Mouse (Mus musculus) embryonic facial prominence, embryonic 11.5 days (tissue): Measurements from ENCODE around the gene Dusp1. TPM values are rescaled to one million over a fixed set of nuclear protein-coding genes. Genes with fewer than 3 reads are reported as not detected.

Source experiments
- ATAC-seq: fragments of 200-750 bp; cut with Nextera tagmentation; replicated peaks from 2 replicates; pipeline ENCODE4 v1.8.0; 2017; ENCODE audit warnings: low read depth; ENCODE audit not compliant: insufficient number of reproducible peaks, low FRiP score, low TSS enrichment
- DNase-seq: peaks from one replicate; pipeline ENCODE4 v3.0.0-alpha.2; 2015; ENCODE audit warnings: low spot score
- H3K27ac ChIP-seq: fragments of 300-500 bp; sonication (generic); replicated peaks from 2 replicates; pipeline ENCODE4 v1.5.1; 2014; ENCODE audit warnings: mild to moderate bottlenecking, low read depth, low read length, control low read depth
- H3K27me3 ChIP-seq: fragments of 300-500 bp; sonication (generic); 2 replicates; pipeline ENCODE4 v1.6.1; 2014; ENCODE audit warnings: mild to moderate bottlenecking, low read length, moderate library complexity, mixed read lengths; ENCODE audit not compliant: control insufficient read depth, insufficient read depth
- H3K36me3 ChIP-seq: fragments of 300-500 bp; sonication (generic); replicated peaks from 2 replicates; pipeline ENCODE4 v1.6.1; 2014; ENCODE audit warnings: low read depth, mild to moderate bottlenecking, low read length, moderate library complexity, mixed read lengths; ENCODE audit not compliant: control insufficient read depth, insufficient read depth
- H3K4me1 ChIP-seq: fragments of 300-500 bp; sonication (generic); 2 replicates; pipeline ENCODE4 v1.6.1; 2014; ENCODE audit warnings: low read length, mixed read lengths; ENCODE audit not compliant: control insufficient read depth, insufficient read depth
- H3K4me2 ChIP-seq: fragments of 300-500 bp; sonication (generic); 2 replicates; pipeline ENCODE4 v1.6.1; 2014; ENCODE audit warnings: low read depth, mild to moderate bottlenecking, control low read depth, low read length, moderate library complexity
- H3K4me3 ChIP-seq: fragments of 300-500 bp; sonication (generic); 2 replicates; pipeline ENCODE4 v1.5.1; 2014; ENCODE audit warnings: low read depth, low read length, control low read depth
- H3K9ac ChIP-seq: fragments of 300-500 bp; sonication (generic); replicated peaks from 2 replicates; pipeline ENCODE4 v1.6.1; 2014; ENCODE audit warnings: mild to moderate bottlenecking, control low read depth, low read length
- H3K9me3 ChIP-seq: fragments of 300-500 bp; sonication (generic); replicated peaks from 2 replicates; pipeline ENCODE4 v1.6.1; 2016; ENCODE audit warnings: mild to moderate bottlenecking, low read length, inconsistent platforms, mixed read lengths; ENCODE audit not compliant: control insufficient read depth
- WGBS: fragments of 180-500 bp; shearing (Covaris S2); extraction: QIAGEN DNeasy Blood & Tissue Kit; methylation state at CpG from one replicate; pipeline ENCODE4 v1.1.7; 2014; 5-methylcytosine and 5-hydroxymethylcytosine counted together
- polyA plus RNA-seq: library from polyadenylated mRNA; unstranded; fragments of >200 nt; fragmentation: Nextera tagmentation; extraction: Ambion mirVana; gene quantifications from 2 replicates; pipeline ENCODE4 v1.2.1, GENCODE M21; 2014

Dusp1 gene
- polyA plus RNA-seq, 1 experiment from 2014 or later = 25.4 TPM

DNA sequence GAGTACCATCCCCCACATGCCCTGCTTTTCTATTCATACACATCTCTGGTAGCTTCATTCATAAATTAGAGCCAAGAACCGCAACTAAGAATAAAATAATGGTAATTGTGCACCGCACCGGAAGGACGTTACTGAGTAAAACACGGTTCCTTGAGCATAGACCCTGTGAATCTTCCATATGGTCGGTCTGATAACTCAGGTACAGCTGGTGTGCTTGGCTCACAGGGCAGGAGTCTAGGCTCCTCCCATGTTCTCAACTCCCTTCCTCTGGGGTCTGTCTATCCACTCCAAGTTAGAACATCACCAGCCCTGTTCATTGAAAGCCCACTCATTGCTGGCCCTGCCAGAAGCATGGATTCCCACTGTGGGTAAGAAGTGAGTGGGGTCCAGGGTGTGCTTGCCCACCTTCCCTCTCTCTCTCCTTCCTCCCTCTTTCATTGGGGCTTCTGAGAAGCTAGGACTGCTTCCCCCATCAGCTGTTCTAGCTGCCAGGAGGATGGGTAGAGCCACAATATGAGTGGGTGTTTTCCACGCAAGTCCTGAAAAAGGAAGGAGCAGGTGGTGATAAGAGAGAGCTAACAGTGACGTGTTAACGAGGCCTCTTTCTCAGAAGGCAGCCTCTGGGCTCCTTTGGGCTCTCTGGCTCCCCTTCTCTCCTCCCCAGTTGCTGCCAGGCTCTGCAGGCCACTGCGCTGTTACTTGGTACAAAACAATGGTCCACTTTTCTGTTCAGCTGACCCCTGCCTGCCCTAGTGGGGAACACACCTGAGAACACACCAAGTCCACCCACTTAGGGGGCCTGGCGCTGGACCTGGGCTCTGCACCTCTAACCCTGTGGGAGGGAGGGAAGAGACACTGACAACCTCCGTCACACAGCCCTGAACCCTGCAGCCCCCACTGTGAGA lies 14.1 kb upstream of the Dusp1 start:
- Histone ChIP-seq H3K9me3 (no peaks in the 10 kb centered on the region), H3K4me1 (no peaks in the 10 kb centered on the region), H3K36me3 (no peaks in the 10 kb centered on the region; the same call in 1 of the 2 replicates), H3K4me3 (no peak overlapping the region), H3K27ac (no peak overlapping the region), H3K9ac (no peak overlapping the region), H3K27me3 (no peaks in the 10 kb centered on the region), H3K4me2 (no peak overlapping the region)
- ATAC-seq (no peak; the same call in 1 of the 2 replicates), DNase-seq (no peak)
- WGBS = 82% methylated on average over 12 of the region's 12 CpGs

DNA sequence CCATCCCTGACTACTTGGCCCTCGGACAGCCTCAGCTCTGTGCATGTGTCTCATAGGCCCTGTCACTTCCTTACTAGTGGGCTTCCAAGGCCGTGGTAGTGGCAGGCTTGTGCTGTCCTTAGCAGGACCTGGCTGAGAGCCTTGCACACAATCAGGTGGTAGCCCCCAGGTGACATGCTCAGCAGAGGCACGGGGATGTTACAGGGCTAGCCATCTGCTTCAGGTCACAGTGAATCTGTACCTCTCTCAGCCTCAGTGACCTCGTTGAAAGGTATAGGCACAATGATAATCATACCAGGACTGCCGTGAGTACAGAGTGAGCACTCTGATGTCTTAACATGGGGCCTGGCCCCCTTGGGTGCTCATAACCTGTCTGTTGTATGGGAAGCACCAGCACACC lies 12.8 kb upstream of the Dusp1 start:
- H3K4me2 ChIP-seq = no peak overlapping the region
- H3K9me3 ChIP-seq = no peaks in the 10 kb centered on the region
- no peaks in the 10 kb centered on the region for H3K27me3 ChIP-seq
- no peaks in the 10 kb centered on the region for H3K4me1 ChIP-seq
- 81% methylated on average over 5 of the region's 5 CpGs for WGBS
- ATAC-seq (no peak), DNase-seq (no peak)
- H3K9ac ChIP-seq = no peak overlapping the region
- H3K36me3 ChIP-seq = no peaks in the 10 kb centered on the region; the same call in 1 of the 2 replicates
- H3K4me3 ChIP-seq = no peak overlapping the region
- no peak overlapping the region for H3K27ac ChIP-seq

DNA sequence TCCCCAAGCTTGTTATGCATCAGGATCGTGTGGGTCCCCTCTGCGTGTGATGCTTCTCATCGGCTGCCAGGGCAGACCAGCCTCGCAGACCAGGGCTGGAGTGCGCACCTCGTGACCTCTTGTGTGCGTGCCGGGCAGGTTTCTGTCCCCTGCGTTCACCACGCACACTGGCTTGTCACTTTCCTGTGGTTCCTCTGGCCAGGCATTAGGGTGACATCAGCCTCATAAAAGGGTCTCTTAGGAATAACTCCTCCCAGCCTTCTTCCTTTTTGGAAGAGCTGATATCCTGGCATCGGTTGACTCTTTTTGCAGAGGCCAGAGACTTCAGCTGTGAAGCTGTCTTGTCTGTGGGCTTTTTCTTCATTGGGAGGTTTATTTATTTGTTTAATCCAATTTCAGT lies 12.2 kb upstream of the Dusp1 start:
- Histone ChIP-seq H3K4me3 (no peak overlapping the region), H3K9me3 (no peaks in the 10 kb centered on the region), H3K9ac (no peak overlapping the region), H3K36me3 (no peaks in the 10 kb centered on the region; the same call in 1 of the 2 replicates), H3K27ac (no peak overlapping the region), H3K4me2 (no peak overlapping the region), H3K4me1 (no peaks in the 10 kb centered on the region), H3K27me3 (no peaks in the 10 kb centered on the region)
- no peak for ATAC-seq
- no peak for DNase-seq
- WGBS = 86% methylated on average over 11 of the region's 11 CpGs

DNA sequence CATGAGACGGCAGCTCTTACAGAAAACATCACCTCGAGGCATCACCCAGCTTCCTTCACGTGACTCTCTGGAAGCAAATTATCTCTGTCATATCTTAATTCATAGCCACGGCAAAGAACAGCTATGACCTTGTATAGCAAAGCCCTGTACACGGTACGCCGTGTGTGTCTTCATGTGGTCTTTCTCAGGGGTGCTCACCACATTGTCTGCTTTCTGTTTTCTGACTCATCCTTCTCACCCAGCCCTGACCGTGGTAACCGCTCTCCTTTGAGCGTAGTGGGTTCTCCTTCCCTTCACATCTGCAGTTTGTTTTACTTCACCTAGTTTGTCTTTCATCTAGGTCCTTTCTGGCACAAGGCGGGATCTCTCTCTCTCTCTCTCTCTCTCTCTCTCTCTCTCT lies 10.3 kb upstream of the Dusp1 start:
- WGBS = 91% methylated on average over 11 of the region's 11 CpGs

DNA sequence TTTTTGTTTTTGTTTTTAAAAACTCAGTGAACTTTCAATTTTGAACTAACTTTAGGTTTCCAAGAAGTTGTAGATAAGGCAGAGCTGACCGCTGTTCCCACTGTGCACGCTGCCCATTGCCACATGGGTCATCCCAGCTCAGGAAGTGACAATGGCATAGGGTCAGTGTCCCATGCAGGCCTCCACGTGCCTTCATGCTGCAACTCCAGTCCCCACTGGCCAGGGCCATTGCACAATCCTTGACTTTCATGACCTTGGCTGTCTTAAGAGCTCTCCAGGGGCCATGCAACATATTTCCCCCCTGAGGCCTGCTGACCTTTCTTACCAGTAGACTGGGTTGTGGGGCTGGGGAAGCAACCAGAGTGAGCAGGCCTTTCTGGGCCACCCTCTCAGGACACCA lies 9.4 kb upstream of the Dusp1 start:
- Histone ChIP-seq H3K27ac (no peak overlapping the region), H3K9ac (no peak overlapping the region), H3K9me3 (no peaks in the 10 kb centered on the region), H3K4me3 (no peak overlapping the region), H3K4me1 (no peaks in the 10 kb centered on the region), H3K36me3 (peaks cover 7% of the 10 kb centered on the region), H3K27me3 (no peaks in the 10 kb centered on the region), H3K4me2 (no peak overlapping the region)
- ATAC-seq = no peak
- 81% methylated on average over 3 of the region's 3 CpGs for WGBS
- no peak for DNase-seq

More for the DNA sequence above, 10.3 kb upstream of the Dusp1 start:
- H3K36me3 ChIP-seq = peaks cover 7% of the 10 kb centered on the region
- no peak overlapping the region for H3K4me2 ChIP-seq
- no peaks in the 10 kb centered on the region for H3K4me1 ChIP-seq
- DNase-seq = no peak
- no peaks in the 10 kb centered on the region for H3K27me3 ChIP-seq
- no peak overlapping the region for H3K27ac ChIP-seq
- no peaks in the 10 kb centered on the region for H3K9me3 ChIP-seq
- H3K9ac ChIP-seq = no peak overlapping the region
- no peak for ATAC-seq
- H3K4me3 ChIP-seq = no peak overlapping the region

DNA sequence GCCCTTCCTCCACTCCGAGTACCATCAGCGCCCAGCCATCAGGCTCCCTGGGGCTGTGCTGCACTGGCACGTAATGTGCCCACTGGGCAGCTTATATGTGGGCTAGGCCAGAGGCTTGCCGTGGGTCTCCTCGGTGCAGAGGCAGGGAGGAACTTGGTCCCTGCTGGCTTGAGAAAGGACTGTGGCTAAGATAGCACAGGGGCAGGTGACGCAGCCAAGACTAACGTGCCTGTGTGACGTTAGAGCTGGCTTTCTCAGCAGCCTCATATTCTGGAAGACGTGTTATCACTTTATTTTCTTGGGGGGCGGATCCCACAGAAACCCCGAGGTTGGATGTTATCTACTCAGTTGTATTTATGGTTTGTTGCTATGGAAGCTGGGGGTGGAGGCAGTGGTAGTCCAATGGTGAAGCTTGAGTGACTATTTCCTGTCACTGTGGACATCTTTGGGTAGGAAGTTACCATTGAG lies 8.8 kb upstream of the Dusp1 start:
- no peak for DNase-seq
- Histone ChIP-seq H3K9me3 (no peaks in the 10 kb centered on the region), H3K4me2 (no peak overlapping the region), H3K27me3 (no peaks in the 10 kb centered on the region), H3K9ac (no peak overlapping the region), H3K4me3 (no peak overlapping the region), H3K27ac (no peak overlapping the region), H3K4me1 (no peaks in the 10 kb centered on the region), H3K36me3 (peaks cover 7% of the 10 kb centered on the region)
- 88% methylated on average over 11 of the region's 11 CpGs for WGBS
- no peak for ATAC-seq

DNA sequence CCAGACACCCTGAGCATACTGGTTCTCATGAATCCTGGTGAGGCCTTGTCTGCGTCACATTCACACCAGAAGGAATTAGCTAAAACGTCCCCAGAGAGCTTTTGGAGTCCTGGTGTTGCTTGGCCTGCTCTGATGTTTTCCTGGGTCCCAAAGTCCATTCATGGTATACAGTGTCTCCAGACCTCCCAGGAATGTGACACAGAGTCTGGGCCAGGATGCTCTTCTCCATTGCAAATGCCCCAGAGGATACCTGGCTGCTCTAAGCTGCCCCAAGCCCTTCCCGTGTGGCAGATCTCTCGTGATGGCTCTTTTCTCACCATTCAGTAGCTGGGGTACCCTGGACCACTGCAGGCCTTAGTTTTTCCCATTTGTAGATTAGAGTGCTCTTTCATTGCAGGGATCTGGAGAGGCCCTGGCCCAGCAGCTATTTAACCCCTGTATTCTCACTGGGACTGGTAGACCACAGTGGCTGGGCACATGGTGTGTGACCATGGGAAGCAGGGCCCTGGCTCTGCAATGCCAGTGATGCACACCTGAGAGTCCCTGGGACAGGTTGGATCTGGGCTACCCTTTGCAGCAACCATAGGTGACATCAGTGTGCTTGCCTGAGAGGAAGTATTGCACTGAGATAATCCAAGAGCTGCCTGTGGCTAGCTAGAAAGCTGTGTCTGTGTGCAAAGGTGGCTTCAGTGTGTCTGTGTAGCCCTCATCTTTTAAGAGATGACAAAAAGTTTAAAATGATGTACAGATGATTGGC lies 7.8 kb upstream of the Dusp1 start:
- H3K4me3 ChIP-seq = no peak overlapping the region
- no peak overlapping the region for H3K27ac ChIP-seq
- H3K36me3 ChIP-seq = peaks cover 7% of the 10 kb centered on the region
- no peaks in the 10 kb centered on the region for H3K9me3 ChIP-seq
- no peak overlapping the region for H3K9ac ChIP-seq
- H3K27me3 ChIP-seq = no peaks in the 10 kb centered on the region
- 85% methylated on average over 4 of the region's 4 CpGs for WGBS
- H3K4me1 ChIP-seq = no peaks in the 10 kb centered on the region
- DNase-seq = no peak
- no peak overlapping the region for H3K4me2 ChIP-seq
- ATAC-seq = no peak

DNA sequence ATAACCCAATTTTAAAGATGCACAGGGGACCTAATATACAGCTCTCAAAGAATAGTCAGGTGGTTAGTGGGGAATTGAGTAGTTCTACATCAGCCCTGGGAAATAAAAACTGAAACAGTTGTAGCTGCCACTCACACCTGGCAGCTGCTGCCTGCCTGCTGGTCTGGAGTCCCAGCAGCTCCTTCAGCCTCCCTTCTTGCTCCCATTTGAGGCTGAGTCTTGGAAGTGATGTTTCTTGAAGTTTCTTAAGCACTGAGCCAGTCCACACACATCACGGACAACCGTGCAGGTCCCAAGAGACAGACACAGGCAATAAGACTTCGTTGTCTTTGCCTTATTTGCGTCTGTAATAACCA lies 5.9 kb upstream of the Dusp1 start:
- Histone ChIP-seq H3K4me1 (peaks cover under 1% of the 10 kb centered on the region; the same call in 1 of the 2 replicates), H3K9ac (no peak overlapping the region), H3K9me3 (no peaks in the 10 kb centered on the region), H3K36me3 (peaks cover 7% of the 10 kb centered on the region), H3K4me3 (no peak overlapping the region), H3K27ac (no peak overlapping the region), H3K27me3 (no peaks in the 10 kb centered on the region), H3K4me2 (no peak overlapping the region)
- DNase-seq (no peak), ATAC-seq (no peak)
- 97% methylated on average over 4 of the region's 4 CpGs for WGBS
